Mouse (Mus musculus) heart, embryonic 15.5 days (tissue): ENCODE measurements around the gene Cct3. TPM values are rescaled to one million over a fixed set of nuclear protein-coding genes. Genes with fewer than 3 reads are reported as not detected.
"Not testable (repeated sequence)": the region's sequence is repeated elsewhere in the genome, so short reads cannot be mapped to it uniquely, and the experiment has no call there.

ENCODE experiments used
- ATAC-seq: fragments of 200-750 bp; cut with Nextera tagmentation; replicated peaks from 2 replicates; pipeline ENCODE4 v1.8.0; 2017; ENCODE audit warnings: low read depth, moderate TSS enrichment; ENCODE audit not compliant: insufficient number of reproducible peaks, insufficient read depth, low FRiP score
- H3K27ac ChIP-seq: fragments of 300-500 bp; sonication (generic); 2 replicates; pipeline ENCODE4 v1.5.1; 2015; ENCODE audit warnings: mild to moderate bottlenecking, inconsistent platforms
- H3K27me3 ChIP-seq: fragments of 300-500 bp; sonication (generic); 2 replicates; pipeline ENCODE4 v1.6.1; 2015; ENCODE audit warnings: inconsistent platforms
- H3K36me3 ChIP-seq: fragments of 300-500 bp; sonication (generic); 2 replicates; pipeline ENCODE4 v1.6.1; 2015; ENCODE audit warnings: mild to moderate bottlenecking, inconsistent platforms
- H3K4me1 ChIP-seq: fragments of 300-500 bp; sonication (generic); replicated peaks from 2 replicates; pipeline ENCODE4 v1.6.1; 2015; ENCODE audit warnings: inconsistent platforms
- H3K4me2 ChIP-seq: fragments of 300-500 bp; sonication (generic); 2 replicates; pipeline ENCODE4 v1.6.1; 2015; ENCODE audit warnings: inconsistent platforms, mild to moderate bottlenecking, moderate library complexity
- H3K4me3 ChIP-seq: fragments of 300-500 bp; sonication (generic); 2 replicates; pipeline ENCODE4 v1.5.1; 2015; ENCODE audit warnings: mild to moderate bottlenecking, inconsistent platforms
- H3K9ac ChIP-seq: fragments of 300-500 bp; sonication (generic); 2 replicates; pipeline ENCODE4 v1.6.1; 2015; ENCODE audit warnings: mild to moderate bottlenecking, inconsistent platforms
- H3K9me3 ChIP-seq: fragments of 300-500 bp; sonication (generic); replicated peaks from 2 replicates; pipeline ENCODE4 v1.6.1; 2016; ENCODE audit warnings: inconsistent platforms
- WGBS: fragments of 180-500 bp; shearing (Covaris S2); methylation state at CpG from one replicate; pipeline ENCODE4 v1.1.7; 2015; ENCODE audit warnings: mixed read lengths; 5-methylcytosine and 5-hydroxymethylcytosine counted together
- polyA plus RNA-seq: library from polyadenylated mRNA; unstranded; fragments of >200 nt; fragmentation: Nextera tagmentation; extraction: Ambion mirVana; gene quantifications from 2 replicates; pipeline ENCODE4 v1.2.1, GENCODE M21; 2015

Gene Cct3
- polyA plus RNA-seq, 1 experiment from 2014 or later: 322 TPM

- Histone ChIP-seq H3K9me3 (no peaks in the 10 kb centered on the region), H3K4me1 (no peaks in the 10 kb centered on the region), H3K9ac (no peak overlapping the region), H3K27me3 (no peaks in the 10 kb centered on the region), H3K36me3 (no peaks in the 10 kb centered on the region), H3K4me2 (no peak overlapping the region), H3K27ac (no peak overlapping the region), H3K4me3 (no peak overlapping the region)
- WGBS: 85% methylated on average over 3 of the region's 3 CpGs
- ATAC-seq: no peak
Measured at GRCm38 (mm10) chr3:88271859-88272258, 25.1 kb upstream of the Cct3 start.

GRCm38 (mm10) chr3:88274002-88274401 is 22.9 kb upstream of the Cct3 start:
- no peaks in the 10 kb centered on the region for H3K4me1 ChIP-seq
- no peak overlapping the region for H3K27ac ChIP-seq
- ATAC-seq: no peak
- H3K9me3 ChIP-seq: no peaks in the 10 kb centered on the region
- 91% methylated on average over 4 of the region's 4 CpGs for WGBS
- no peaks in the 10 kb centered on the region for H3K27me3 ChIP-seq
- no peak overlapping the region for H3K9ac ChIP-seq
- H3K4me2 ChIP-seq: no peak overlapping the region
- H3K4me3 ChIP-seq: no peak overlapping the region
- H3K36me3 ChIP-seq: no peaks in the 10 kb centered on the region

- Histone ChIP-seq H3K4me1 (no peaks in the 10 kb centered on the region), H3K36me3 (no peaks in the 10 kb centered on the region), H3K9ac (no peak overlapping the region), H3K4me2 (no peak overlapping the region), H3K9me3 (no peaks in the 10 kb centered on the region), H3K4me3 (no peak overlapping the region), H3K27me3 (no peaks in the 10 kb centered on the region), H3K27ac (no peak overlapping the region)
- 72% methylated on average over 2 of the region's 2 CpGs for WGBS
- ATAC-seq: no peak
Measured at GRCm38 (mm10) chr3:88276121-88276520, 20.8 kb upstream of the Cct3 start.

GRCm38 (mm10) chr3:88276529-88277143 is 20.3 kb upstream of the Cct3 start:
- H3K4me1 ChIP-seq: no peaks in the 10 kb centered on the region
- H3K9me3 ChIP-seq: no peaks in the 10 kb centered on the region
- 42% methylated on average over 7 of the region's 7 CpGs for WGBS
- no peak overlapping the region for H3K4me3 ChIP-seq
- H3K36me3 ChIP-seq: no peaks in the 10 kb centered on the region
- no peak for ATAC-seq
- H3K9ac ChIP-seq: no peak overlapping the region
- no peak overlapping the region for H3K27ac ChIP-seq
- no peak overlapping the region for H3K4me2 ChIP-seq
- no peaks in the 10 kb centered on the region for H3K27me3 ChIP-seq

- no peak overlapping the region for H3K4me2 ChIP-seq
- H3K27ac ChIP-seq: no peak overlapping the region
- WGBS: 92% methylated on average over 2 of the region's 2 CpGs
- no peaks in the 10 kb centered on the region for H3K9me3 ChIP-seq
- H3K36me3 ChIP-seq: no peaks in the 10 kb centered on the region
- H3K9ac ChIP-seq: no peak overlapping the region
- H3K4me3 ChIP-seq: no peak overlapping the region
- H3K27me3 ChIP-seq: no peaks in the 10 kb centered on the region
- no peak for ATAC-seq
- no peaks in the 10 kb centered on the region for H3K4me1 ChIP-seq
Measured at GRCm38 (mm10) chr3:88280035-88280434, 16.9 kb upstream of the Cct3 start.

GRCm38 (mm10) chr3:88281141-88281916 is 15.6 kb upstream of the Cct3 start:
- not testable (repeated sequence) for H3K36me3 ChIP-seq, H3K4me3 ChIP-seq, H3K27me3 ChIP-seq, ATAC-seq, H3K27ac ChIP-seq, H3K9ac ChIP-seq, H3K4me2 ChIP-seq, H3K9me3 ChIP-seq, H3K4me1 ChIP-seq
- WGBS: 65% methylated on average over 11 of the region's 11 CpGs

- not testable (repeated sequence) for H3K4me3 ChIP-seq, H3K4me1 ChIP-seq, ATAC-seq, H3K36me3 ChIP-seq, H3K9me3 ChIP-seq, H3K9ac ChIP-seq, H3K27me3 ChIP-seq, H3K4me2 ChIP-seq, H3K27ac ChIP-seq
- 93% methylated on average over 14 of the region's 14 CpGs for WGBS
Measured at GRCm38 (mm10) chr3:88284815-88285564, 11.9 kb upstream of the Cct3 start.

GRCm38 (mm10) chr3:88285565-88285895 is 11.4 kb upstream of the Cct3 start:
- H3K4me1 ChIP-seq, H3K9me3 ChIP-seq, H3K27me3 ChIP-seq, H3K36me3 ChIP-seq, H3K4me2 ChIP-seq, H3K27ac ChIP-seq, ATAC-seq, H3K4me3 ChIP-seq, H3K9ac ChIP-seq: not testable (repeated sequence)
- WGBS: 87% methylated on average over 2 of the region's 2 CpGs

- H3K36me3 ChIP-seq: no peaks in the 10 kb centered on the region
- H3K9me3 ChIP-seq: no peaks in the 10 kb centered on the region
- no peak within 1 kb of the TSS for H3K4me2 ChIP-seq
- no peak within 1 kb of the TSS for H3K9ac ChIP-seq
- WGBS: 96% methylated on average over 4 of the region's 4 CpGs
- no peaks in the 10 kb centered on the region for H3K4me1 ChIP-seq
- no peaks in the 10 kb centered on the region for H3K27me3 ChIP-seq
- no peak for ATAC-seq
- no peak within 1 kb of the TSS for H3K27ac ChIP-seq
- no peak within 1 kb of the TSS for H3K4me3 ChIP-seq
Measured at GRCm38 (mm10) chr3:88287110-88287509, 9.8 kb upstream of the Cct3 start, which contains the start of gene Gm38392. TSS of gene Gm38392 (minus strand) at chr3:88287210.

GRCm38 (mm10) chr3:88288133-88288713 is 8.7 kb upstream of the Cct3 start:
- not testable (repeated sequence) for ATAC-seq, H3K4me1 ChIP-seq, H3K27ac ChIP-seq, H3K9ac ChIP-seq, H3K4me2 ChIP-seq, H3K9me3 ChIP-seq, H3K4me3 ChIP-seq, H3K36me3 ChIP-seq, H3K27me3 ChIP-seq
- WGBS: 63% methylated on average over 8 of the region's 10 CpGs

GRCm38 (mm10) chr3:88291970-88292369 is 4.9 kb upstream of the Cct3 start:
- H3K27me3 ChIP-seq: no peaks in the 10 kb centered on the region
- H3K36me3 ChIP-seq: no peaks in the 10 kb centered on the region
- H3K4me3 ChIP-seq: no peak overlapping the region
- WGBS: 61% methylated on average over 4 of the region's 4 CpGs
- H3K4me1 ChIP-seq: peaks cover 7% of the 10 kb centered on the region; the same call in 1 of the 2 replicates
- H3K9ac ChIP-seq: no peak overlapping the region
- no peak overlapping the region for H3K4me2 ChIP-seq
- no peak overlapping the region for H3K27ac ChIP-seq
- no peak for ATAC-seq
- H3K9me3 ChIP-seq: no peaks in the 10 kb centered on the region
